Comparison of ENCODE assay signal across 40 mouse cellular contexts in the genomic region with DNA sequence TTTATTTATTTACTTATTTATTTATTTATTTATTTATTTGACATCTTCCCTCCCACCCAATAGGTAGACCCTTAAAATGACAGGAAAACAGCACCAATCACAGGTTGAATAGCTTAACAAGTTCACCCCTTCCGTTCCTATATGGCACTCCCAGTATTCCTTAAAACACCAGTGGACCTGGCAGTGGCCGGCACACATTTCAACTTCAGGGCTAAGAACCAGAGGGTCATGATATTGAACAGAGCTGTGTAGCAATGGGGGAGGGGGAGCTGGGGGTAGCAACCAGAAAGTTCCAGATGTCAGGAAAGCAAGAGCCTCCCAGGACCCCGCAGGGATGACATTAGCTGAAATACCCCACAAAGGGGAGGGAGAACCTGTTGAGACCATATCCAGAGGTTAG. TPM values are rescaled to one million over a fixed set of nuclear protein-coding genes. Genes with fewer than 3 reads are reported as not detected.
A peak's percentile ranks its signal among the peaks of the same experiment; 100 is the strongest.
DNase-seq lines count a peak whose midpoint lies in the region; ATAC-seq and TF ChIP-seq lines count a peak whose summit lies in the region.
"Had no signal": no experiment of that assay in that cellular context is flagged by ENCODE, and none has a peak within 500 bp of the region (broad histone marks: within the 10 kb centered on the region; RNA-seq: fewer than 3 reads in every experiment).

No protein-coding gene starts in this region.

- 86% methylated on average over 3 of the region's 3 CpGs for WGBS in liver, embryonic 11.5 days
- WGBS in liver, embryonic 14.5 days (ENCODE audit: insufficient replicate concordance) = 74% methylated on average over 3 of the region's 3 CpGs

- H3K4me2 ChIP-seq in liver, embryonic 11.5 days = no peak overlapping the region
- 0 out of 2 replicates have a peak overlapping the region, but pooled peaks have one; percentile 3 for H3K4me2 ChIP-seq in liver, embryonic 14.5 days (ENCODE audit: low read depth)
- H3K4me2 ChIP-seq: embryonic facial prominence, embryonic 13.5 days; forebrain, embryonic 15.5 days; heart, embryonic 15.5 days; hindbrain, embryonic 13.5 days; midbrain, embryonic 13.5 days had no signal

- TF ChIP-seq POLR2A in bone marrow macrophage, adult 2 months (IDR thresholded peaks at IDR 0.05; ENCODE audit: borderline replicate concordance, low read depth, low read length) = no peak

- H3K36me3 ChIP-seq in liver, embryonic 11.5 days (ENCODE audit: control insufficient read depth, insufficient read depth, low read length) = no peaks in the 10 kb centered on the region
- H3K36me3 ChIP-seq in liver, embryonic 14.5 days (replicated peaks; ENCODE audit: control insufficient read depth, insufficient read depth, low read depth) = no peaks in the 10 kb centered on the region
- H3K36me3 ChIP-seq: embryonic facial prominence, embryonic 13.5 days; forebrain, embryonic 10.5 days; forebrain, embryonic 15.5 days; heart, embryonic 15.5 days; hindbrain, embryonic 13.5 days; midbrain, embryonic 13.5 days had no signal

- peaks cover 42% of the 10 kb centered on the region for H3K4me1 ChIP-seq in liver, embryonic 11.5 days (replicated peaks; ENCODE audit: control insufficient read depth, insufficient read depth, low read length)
- peaks cover 61% of the 10 kb centered on the region for H3K4me1 ChIP-seq in bone marrow macrophage, adult 2 months (ENCODE audit: control insufficient read depth, insufficient read depth, low read length)
- H3K4me1 ChIP-seq in liver, embryonic 14.5 days (replicated peaks; ENCODE audit: control insufficient read depth in 2 of 2, insufficient read depth in 2 of 2, low read length in 1 of 2) = peaks cover 66 to 70% of the 10 kb centered on the region in 2 experiments
- H3K4me1 ChIP-seq: midbrain, embryonic 13.5 days had no signal

- no peaks in the 10 kb centered on the region for H3K27me3 ChIP-seq in liver, embryonic 11.5 days (replicated peaks; ENCODE audit: control insufficient read depth, insufficient read depth, low read length)
- no peaks in the 10 kb centered on the region for H3K27me3 ChIP-seq in liver, embryonic 14.5 days (ENCODE audit: control insufficient read depth, insufficient read depth, low read length)
- H3K27me3 ChIP-seq: embryonic facial prominence, embryonic 13.5 days; forebrain, embryonic 15.5 days; heart, embryonic 15.5 days; hindbrain, embryonic 13.5 days; midbrain, embryonic 13.5 days had no signal

- no peak overlapping the region for H3K4me3 ChIP-seq in liver, embryonic 11.5 days (ENCODE audit: low read depth, low read length)
- H3K4me3 ChIP-seq in bone marrow macrophage, adult 2 months (ENCODE audit: insufficient read depth, low read length) = no peak overlapping the region
- H3K4me3 ChIP-seq in liver, embryonic 14.5 days (ENCODE audit: insufficient read depth in 1 of 2, low read depth in 2 of 2, low read length in 2 of 2) = no peak overlapping the region
- H3K4me3 ChIP-seq: embryonic facial prominence, embryonic 13.5 days; forebrain, embryonic 10.5 days; forebrain, embryonic 15.5 days; gastrocnemius, adult 2 months; heart, adult 2 months; heart, embryonic 15.5 days; hindbrain, embryonic 13.5 days; midbrain, embryonic 13.5 days had no signal

- no peak for TF ChIP-seq EP300 in liver, embryonic 14.5 days (IDR thresholded peaks at IDR 0.05; ENCODE audit: low read depth)

- no peak overlapping the region for H3K9ac ChIP-seq in liver, embryonic 11.5 days (ENCODE audit: low read depth, low read length)
- peak overlapping the region; percentile 57 for H3K9ac ChIP-seq in liver, embryonic 14.5 days (replicated peaks)
- H3K9ac ChIP-seq: embryonic facial prominence, embryonic 13.5 days; forebrain, embryonic 15.5 days; heart, embryonic 15.5 days; hindbrain, embryonic 13.5 days; midbrain, embryonic 13.5 days had no signal

- TF ChIP-seq CTCF in bone marrow macrophage, adult 2 months (IDR thresholded peaks at IDR 0.05; ENCODE audit: low read depth, low read length) = no peak
- no peak for TF ChIP-seq CTCF in liver, embryonic 14.5 days (IDR thresholded peaks at IDR 0.05; ENCODE audit: low read depth)

- no peak for DNase-seq in liver, embryonic 11.5 days (ENCODE audit: low spot score)
- no peak for DNase-seq in liver
- DNase-seq in liver, embryonic 14.5 days (ENCODE audit: low read depth in 3 of 3, low spot score in 3 of 3) = no peak
- DNase-seq in thymus, postnatal 25 days = no peak
- DNase-seq in adrenal gland, adult 8-10 months = no peak
- DNase-seq: adrenal gland, postnatal 36 days; cerebellum, adult 11 months; cerebellum, adult 9-11 months; embryo, embryonic 11 days; gastrocnemius, adult 2 months; gastrocnemius, postnatal 36 days; heart, adult 2 months; heart, postnatal 36 days; kidney, adult 9 months; kidney, postnatal 10 days; lung, postnatal 36 days; retina, postnatal 1 day; right cerebral cortex, postnatal 14 days; thymus, adult 18-20 months; thymus, postnatal 36 days had no signal

- ATAC-seq in liver, embryonic 11.5 days (replicated peaks; ENCODE audit: low FRiP score) = no peak
- no peak for ATAC-seq in liver, embryonic 14.5 days (ENCODE audit: insufficient read depth)
- no peak for ATAC-seq in granulocyte monocyte progenitor cell, adult 5-6 weeks (replicated peaks; ENCODE audit: poor library complexity, severe bottlenecking)
- ATAC-seq: CD4-positive, CD25-positive, alpha-beta regulatory T cell, adult 4 months; forebrain, embryonic 15.5 days; intestine, postnatal 0 days; midbrain, embryonic 13.5 days had no signal

- H3K9me3 ChIP-seq in liver, embryonic 11.5 days (ENCODE audit: control insufficient read depth, low read length) = no peaks in the 10 kb centered on the region
- H3K9me3 ChIP-seq in liver, embryonic 14.5 days (ENCODE audit: control insufficient read depth, low read length) = no peaks in the 10 kb centered on the region
- H3K9me3 ChIP-seq: embryonic facial prominence, embryonic 13.5 days; forebrain, embryonic 10.5 days; forebrain, embryonic 15.5 days; heart, embryonic 15.5 days; hindbrain, embryonic 13.5 days; megakaryocyte, embryonic 14.5 days; midbrain, embryonic 13.5 days had no signal

- H3K27ac ChIP-seq in liver, embryonic 11.5 days (ENCODE audit: low read depth, low read length) = peak overlapping the region; percentile 58
- peak overlapping the region; percentile 84 for H3K27ac ChIP-seq in bone marrow macrophage, adult 2 months (ENCODE audit: insufficient read depth, low read depth, low read length)
- H3K27ac ChIP-seq in liver, embryonic 14.5 days = peak overlapping the region; percentile 47
- H3K27ac ChIP-seq: embryonic facial prominence, embryonic 13.5 days; forebrain, embryonic 15.5 days; gastrocnemius, adult 2 months; heart, adult 2 months; heart, embryonic 15.5 days; hindbrain, embryonic 13.5 days; midbrain, embryonic 13.5 days; stomach, postnatal 0 days had no signal

RNA-seq across cellular contexts. Expression of a gene that starts 6.5 kb away (rescaled TPM):
- 16.6 and 18.5 TPM in 2 replicates for polyA plus RNA-seq in liver, embryonic 11.5 days (2014; fragmentation: Nextera tagmentation; extraction: Ambion mirVana)
- polyA plus RNA-seq in bone marrow macrophage, adult 2 months (2012; ENCODE audit: insufficient read depth, insufficient read length, missing spikeins) = 5,285 and 5,524 TPM in 2 replicates
- 9.8 and 16.1 TPM in 2 replicates for polyA plus RNA-seq in liver, embryonic 14.5 days (2012; rRNA removed)
- 27.1 and 27.7 TPM in 2 replicates for polyA plus RNA-seq in liver, embryonic 14.5 days (2014; fragmentation: Nextera tagmentation; extraction: Ambion mirVana)
- 26.1 and 42.2 TPM in 2 replicates for total RNA-seq in granulocyte monocyte progenitor cell, adult 5-6 weeks (2014; fragmentation: Nextera tagmentation)
- total RNA-seq in granulocyte monocyte progenitor cell, adult 5-6 weeks (2017) = 74.5 and 94.5 TPM in 2 replicates
- 100 to 1,000 TPM in 2 of 4 experiments, 10 to 100 TPM in 2; 52.8 to 131 (median 95.6) TPM for total RNA-seq in adrenal gland, adult 8-10 months (2022)

RNA-seq across cellular contexts. Expression of a gene that starts 21.0 kb away (rescaled TPM):
- 1.7 and 1.8 TPM in 2 replicates for polyA plus RNA-seq in liver, embryonic 11.5 days (2014; fragmentation: Nextera tagmentation; extraction: Ambion mirVana)
- polyA plus RNA-seq in bone marrow macrophage, adult 2 months (2012; ENCODE audit: insufficient read depth, insufficient read length, missing spikeins) = 10.9 and 12.6 TPM in 2 replicates
- 0.54 and 0.92 TPM in 2 replicates for polyA plus RNA-seq in liver, embryonic 14.5 days (2012; rRNA removed)
- polyA plus RNA-seq in liver, embryonic 14.5 days (2014; fragmentation: Nextera tagmentation; extraction: Ambion mirVana) = 1.1 and 1.3 TPM in 2 replicates
- not detected in 2 replicates for total RNA-seq in granulocyte monocyte progenitor cell, adult 5-6 weeks (2014; fragmentation: Nextera tagmentation)
- total RNA-seq in granulocyte monocyte progenitor cell, adult 5-6 weeks (2017) = not detected in 2 replicates
- 1 to 10 TPM; 4.6 to 9.3 (median 5.1) TPM for total RNA-seq in adrenal gland, adult 8-10 months (2022)

RNA-seq across cellular contexts. Expression of a gene that starts 39.4 kb away (rescaled TPM):
- polyA plus RNA-seq in liver, embryonic 11.5 days (2014; fragmentation: Nextera tagmentation; extraction: Ambion mirVana) = 0.13 and 0.23 TPM in 2 replicates
- polyA plus RNA-seq in bone marrow macrophage, adult 2 months (2012; ENCODE audit: insufficient read depth, insufficient read length, missing spikeins) = not detected in 2 replicates
- polyA plus RNA-seq in liver, embryonic 14.5 days (2012; rRNA removed) = not detected in 2 replicates
- polyA plus RNA-seq in liver, embryonic 14.5 days (2014; fragmentation: Nextera tagmentation; extraction: Ambion mirVana) = 0.06 TPM in 1 of 2 replicates, not detected in the other
- not detected in 2 replicates for total RNA-seq in granulocyte monocyte progenitor cell, adult 5-6 weeks (2014; fragmentation: Nextera tagmentation)
- not detected in 2 replicates for total RNA-seq in granulocyte monocyte progenitor cell, adult 5-6 weeks (2017)
- not detected for total RNA-seq in adrenal gland, adult 8-10 months (2022)
- total RNA-seq: adrenal gland, adult 18-20 months; adrenal gland, postnatal 36 days; gastrocnemius, adult 2 months; gastrocnemius, postnatal 36 days; heart, adult 2 months; heart, postnatal 36 days; left cerebral cortex, postnatal 10 days; liver, adult 2 months; monocyte, adult 5-6 weeks had no signal
- polyA plus RNA-seq: CD4-positive, CD25-positive, alpha-beta regulatory T cell, adult 4 months; embryonic facial prominence, embryonic 13.5 days; forebrain, embryonic 10.5 days; forebrain, embryonic 15.5 days; heart, adult 2 months; heart, embryonic 15.5 days; hindbrain, embryonic 13.5 days; intestine, postnatal 0 days; large intestine, adult 2 months; limb, embryonic 11.5 days; liver, adult 2 months; lung, embryonic 16.5 days; midbrain, embryonic 13.5 days; neural tube, embryonic 14.5 days; stomach, postnatal 0 days had no signal

Comparison
In these comparisons a context has a peak if more than half of its experiments do, and no peak if none do; other contexts are left out.
1. RNA of a gene that starts 6.5 kb away (polyA plus RNA-seq): 5,285 to 5,524 TPM in bone marrow macrophage, adult 2 months; 9.8 to 27.7 TPM in liver, embryonic 14.5 days and 16.6 to 18.5 TPM in liver, embryonic 11.5 days; every median in the first group is over 100 times any median in the second.
2. Peak in every context shown above with its lines, with median percentiles within 50 percentile points of each other: H3K27ac ChIP-seq.